Mouse (Mus musculus): ENCODE results near the gene Il6st. TPM values are rescaled to one million over a fixed set of nuclear protein-coding genes. Genes with fewer than 3 reads are reported as not detected.

Gene Il6st
- polyA plus RNA-seq, 1 experiment from 2014 or later: 7.9 TPM

- Histone ChIP-seq H3K36me3 (ENCODE audit: control insufficient read depth, insufficient read depth) (peaks cover 4% of the 10 kb centered on the region; the same call in 1 of the 2 replicates), H3K27me3 (ENCODE audit: control insufficient read depth, insufficient read depth, low read depth, low read length) (no peaks in the 10 kb centered on the region), H3K4me3 (ENCODE audit: low read depth, low read length) (no peak overlapping the region), H3K4me2 (ENCODE audit: low read depth, low read length) (no peak overlapping the region), H3K9me3 (replicated peaks; ENCODE audit: control insufficient read depth, low read length) (no peaks in the 10 kb centered on the region), H3K4me1 (ENCODE audit: control insufficient read depth, low read depth, low read length) (no peaks in the 10 kb centered on the region), H3K9ac (ENCODE audit: low read depth, low read length) (no peak overlapping the region), H3K27ac (ENCODE audit: low read length) (no peak overlapping the region)
- 75% methylated on average over 14 of the region's 14 CpGs for WGBS (ENCODE audit: insufficient replicate concordance)
- ATAC-seq (ENCODE audit: low read depth): no peak
Observed at GRCm38 (mm10) chr13:112491636-112492284, 27.9 kb downstream of the Il6st start.

GRCm38 (mm10) chr13:112492285-112492678 lies 28.4 kb downstream of the Il6st start:
- Histone ChIP-seq H3K36me3 (ENCODE audit: control insufficient read depth, insufficient read depth) (peaks cover 7% of the 10 kb centered on the region; the same call in 1 of the 2 replicates), H3K4me3 (ENCODE audit: low read depth, low read length) (no peak overlapping the region), H3K9me3 (replicated peaks; ENCODE audit: control insufficient read depth, low read length) (no peaks in the 10 kb centered on the region), H3K27ac (ENCODE audit: low read length) (no peak overlapping the region), H3K9ac (ENCODE audit: low read depth, low read length) (no peak overlapping the region), H3K4me1 (ENCODE audit: control insufficient read depth, low read depth, low read length) (no peaks in the 10 kb centered on the region), H3K4me2 (ENCODE audit: low read depth, low read length) (no peak overlapping the region), H3K27me3 (ENCODE audit: control insufficient read depth, insufficient read depth, low read depth, low read length) (no peaks in the 10 kb centered on the region)
- 23% methylated on average over 1 of the region's 1 CpGs for WGBS (ENCODE audit: insufficient replicate concordance)
- no peak for ATAC-seq (ENCODE audit: low read depth)

- Histone ChIP-seq H3K36me3 (ENCODE audit: control insufficient read depth, insufficient read depth) (peaks cover 8% of the 10 kb centered on the region; the same call in 1 of the 2 replicates), H3K4me2 (ENCODE audit: low read depth, low read length) (no peak overlapping the region), H3K9ac (ENCODE audit: low read depth, low read length) (no peak overlapping the region), H3K27me3 (ENCODE audit: control insufficient read depth, insufficient read depth, low read depth, low read length) (no peaks in the 10 kb centered on the region), H3K4me3 (ENCODE audit: low read depth, low read length) (no peak overlapping the region), H3K27ac (ENCODE audit: low read length) (no peak overlapping the region), H3K9me3 (replicated peaks; ENCODE audit: control insufficient read depth, low read length) (no peaks in the 10 kb centered on the region), H3K4me1 (ENCODE audit: control insufficient read depth, low read depth, low read length) (no peaks in the 10 kb centered on the region)
- no peak for ATAC-seq (ENCODE audit: low read depth)
- 79% methylated on average over 12 of the region's 12 CpGs for WGBS (ENCODE audit: insufficient replicate concordance)
Observed at GRCm38 (mm10) chr13:112494590-112494989, 30.7 kb downstream of the Il6st start.

DNA sequence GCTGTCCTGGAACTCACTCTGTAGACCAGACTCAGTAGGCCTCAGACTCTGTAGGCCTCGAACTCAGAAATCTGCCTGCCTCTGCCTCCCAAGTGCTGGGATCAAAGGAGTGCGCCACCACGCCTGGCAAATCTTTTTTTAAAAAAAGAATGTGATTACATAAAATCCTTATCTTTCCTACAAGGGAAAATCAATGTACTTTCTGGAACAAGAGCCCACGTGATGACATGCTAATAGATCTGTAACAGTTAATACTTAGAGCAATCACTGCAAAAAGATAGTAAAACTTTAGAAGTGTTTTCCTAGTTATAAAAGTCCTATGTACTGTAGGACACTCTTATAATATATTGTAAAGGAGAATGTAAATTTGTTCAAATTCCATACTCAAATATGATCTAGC lies 36.2 kb downstream of the Il6st start:
- Histone ChIP-seq H3K9me3 (replicated peaks; ENCODE audit: control insufficient read depth, low read length) (no peaks in the 10 kb centered on the region), H3K4me2 (ENCODE audit: low read depth, low read length) (no peak overlapping the region), H3K4me3 (ENCODE audit: low read depth, low read length) (no peak overlapping the region), H3K9ac (ENCODE audit: low read depth, low read length) (no peak overlapping the region), H3K27me3 (ENCODE audit: control insufficient read depth, insufficient read depth, low read depth, low read length) (no peaks in the 10 kb centered on the region), H3K4me1 (ENCODE audit: control insufficient read depth, low read depth, low read length) (no peaks in the 10 kb centered on the region), H3K36me3 (ENCODE audit: control insufficient read depth, insufficient read depth) (peaks cover 6% of the 10 kb centered on the region; the same call in 1 of the 2 replicates), H3K27ac (ENCODE audit: low read length) (no peak overlapping the region)
- WGBS (ENCODE audit: insufficient replicate concordance): 61% methylated on average over 4 of the region's 4 CpGs
- no peak for ATAC-seq (ENCODE audit: low read depth)

DNA sequence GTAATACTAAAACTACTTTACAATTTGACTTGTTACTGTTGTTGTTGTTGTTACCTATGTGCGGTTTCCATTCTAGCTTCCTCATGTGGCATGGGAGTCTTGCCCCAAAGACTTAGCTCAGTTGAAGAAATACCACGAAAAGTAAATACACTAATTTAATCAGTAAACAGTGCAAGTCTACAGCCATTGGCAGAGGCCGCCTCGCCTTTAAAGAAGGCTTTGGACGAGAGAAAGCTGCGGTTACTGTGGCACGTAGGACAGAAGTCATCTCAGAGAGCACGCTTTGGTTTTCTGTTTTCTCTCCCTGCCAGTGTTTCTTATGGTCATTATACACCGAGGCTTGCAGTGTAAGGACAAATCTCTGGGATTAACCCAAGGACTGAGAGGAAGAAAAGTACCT lies 36.6 kb downstream of the Il6st start:
- Histone ChIP-seq H3K27ac (ENCODE audit: low read length) (no peak overlapping the region), H3K4me1 (ENCODE audit: control insufficient read depth, low read depth, low read length) (no peaks in the 10 kb centered on the region), H3K27me3 (ENCODE audit: control insufficient read depth, insufficient read depth, low read depth, low read length) (no peaks in the 10 kb centered on the region), H3K4me2 (ENCODE audit: low read depth, low read length) (no peak overlapping the region), H3K9me3 (replicated peaks; ENCODE audit: control insufficient read depth, low read length) (no peaks in the 10 kb centered on the region), H3K4me3 (ENCODE audit: low read depth, low read length) (no peak overlapping the region), H3K9ac (ENCODE audit: low read depth, low read length) (no peak overlapping the region), H3K36me3 (ENCODE audit: control insufficient read depth, insufficient read depth) (peaks cover 6% of the 10 kb centered on the region; the same call in 1 of the 2 replicates)
- WGBS (ENCODE audit: insufficient replicate concordance): 67% methylated on average over 9 of the region's 9 CpGs
- no peak; the same call in 1 of the 2 replicates for ATAC-seq (ENCODE audit: low read depth)

DNA sequence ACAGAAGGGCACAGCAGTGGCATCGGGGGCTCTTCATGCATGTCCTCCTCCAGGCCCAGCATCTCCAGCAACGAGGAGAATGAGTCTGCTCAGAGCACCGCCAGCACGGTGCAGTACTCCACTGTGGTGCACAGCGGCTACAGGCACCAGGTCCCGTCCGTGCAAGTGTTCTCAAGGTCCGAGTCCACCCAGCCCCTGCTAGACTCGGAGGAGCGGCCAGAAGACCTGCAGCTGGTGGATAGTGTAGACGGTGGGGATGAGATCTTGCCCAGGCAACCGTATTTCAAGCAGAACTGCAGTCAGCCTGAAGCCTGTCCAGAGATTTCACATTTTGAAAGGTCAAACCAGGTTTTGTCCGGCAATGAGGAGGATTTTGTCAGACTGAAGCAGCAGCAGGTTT lies 40.0 kb downstream of the Il6st start:
- Histone ChIP-seq H3K36me3 (ENCODE audit: control insufficient read depth, insufficient read depth) (no peaks in the 10 kb centered on the region), H3K4me2 (ENCODE audit: low read depth, low read length) (no peak overlapping the region), H3K27ac (ENCODE audit: low read length) (no peak overlapping the region), H3K4me1 (ENCODE audit: control insufficient read depth, low read depth, low read length) (no peaks in the 10 kb centered on the region), H3K27me3 (ENCODE audit: control insufficient read depth, insufficient read depth, low read depth, low read length) (no peaks in the 10 kb centered on the region), H3K9me3 (replicated peaks; ENCODE audit: control insufficient read depth, low read length) (no peaks in the 10 kb centered on the region), H3K4me3 (ENCODE audit: low read depth, low read length) (no peak overlapping the region), H3K9ac (ENCODE audit: low read depth, low read length) (no peak overlapping the region)
- no peak for ATAC-seq (ENCODE audit: low read depth)
- 81% methylated on average over 13 of the region's 13 CpGs for WGBS (ENCODE audit: insufficient replicate concordance)

DNA sequence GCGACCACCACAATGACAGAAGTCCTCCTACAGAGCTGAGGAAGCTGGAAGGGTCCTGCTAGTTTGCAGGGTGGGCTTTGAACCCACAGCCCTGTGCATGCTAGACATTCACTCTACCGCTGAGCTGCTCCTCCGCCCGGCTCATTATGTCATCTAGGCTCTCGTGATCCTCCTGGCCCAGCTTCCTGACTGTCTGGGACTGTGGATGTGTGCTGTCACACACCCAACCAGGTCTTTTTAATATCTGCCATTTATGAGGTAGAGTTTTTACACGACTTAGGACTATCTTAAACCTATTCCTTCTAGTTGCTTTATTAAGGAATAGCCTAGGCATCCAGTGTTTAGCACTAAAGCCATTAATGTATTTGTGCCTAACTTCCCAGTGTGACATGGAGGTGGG lies 41.6 kb downstream of the Il6st start:
- Histone ChIP-seq H3K9ac (ENCODE audit: low read depth, low read length) (no peak overlapping the region), H3K9me3 (replicated peaks; ENCODE audit: control insufficient read depth, low read length) (no peaks in the 10 kb centered on the region), H3K4me2 (ENCODE audit: low read depth, low read length) (no peak overlapping the region), H3K27ac (ENCODE audit: low read length) (no peak overlapping the region), H3K4me3 (ENCODE audit: low read depth, low read length) (no peak overlapping the region), H3K36me3 (ENCODE audit: control insufficient read depth, insufficient read depth) (no peaks in the 10 kb centered on the region), H3K4me1 (ENCODE audit: control insufficient read depth, low read depth, low read length) (no peaks in the 10 kb centered on the region), H3K27me3 (ENCODE audit: control insufficient read depth, insufficient read depth, low read depth, low read length) (no peaks in the 10 kb centered on the region)
- no peak for ATAC-seq (ENCODE audit: low read depth)
- WGBS (ENCODE audit: insufficient replicate concordance): 63% methylated on average over 6 of the region's 6 CpGs

DNA sequence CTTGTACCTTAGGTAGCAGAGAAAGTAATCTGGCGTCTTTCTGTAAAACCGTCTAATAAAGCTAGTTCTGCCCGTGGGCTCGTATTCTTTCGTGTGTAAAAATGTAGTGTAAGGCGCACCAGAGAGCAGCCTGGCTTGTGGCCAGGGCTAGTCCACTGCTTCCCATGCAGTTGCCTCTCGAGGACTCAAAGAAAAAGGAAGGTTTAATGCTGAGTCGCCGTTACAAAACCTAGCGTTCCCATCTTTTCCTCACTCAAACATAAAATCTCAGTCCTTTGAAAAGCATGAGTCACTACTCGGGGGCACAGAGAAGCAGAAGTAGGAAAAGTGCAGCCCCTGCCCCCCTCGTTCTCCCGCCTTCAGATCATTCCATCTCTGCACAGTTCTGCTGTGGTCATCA lies 42.9 kb downstream of the Il6st start:
- H3K36me3 ChIP-seq (ENCODE audit: control insufficient read depth, insufficient read depth): no peaks in the 10 kb centered on the region
- H3K9me3 ChIP-seq (replicated peaks; ENCODE audit: control insufficient read depth, low read length): no peaks in the 10 kb centered on the region
- no peak overlapping the region for H3K4me2 ChIP-seq (ENCODE audit: low read depth, low read length)
- H3K4me1 ChIP-seq (ENCODE audit: control insufficient read depth, low read depth, low read length): no peaks in the 10 kb centered on the region
- H3K27me3 ChIP-seq (ENCODE audit: control insufficient read depth, insufficient read depth, low read depth, low read length): no peaks in the 10 kb centered on the region
- no peak for ATAC-seq (ENCODE audit: low read depth)
- H3K27ac ChIP-seq (ENCODE audit: low read length): no peak overlapping the region
- 67% methylated on average over 13 of the region's 13 CpGs for WGBS (ENCODE audit: insufficient replicate concordance)
- no peak overlapping the region for H3K4me3 ChIP-seq (ENCODE audit: low read depth, low read length)
- H3K9ac ChIP-seq (ENCODE audit: low read depth, low read length): no peak overlapping the region

DNA sequence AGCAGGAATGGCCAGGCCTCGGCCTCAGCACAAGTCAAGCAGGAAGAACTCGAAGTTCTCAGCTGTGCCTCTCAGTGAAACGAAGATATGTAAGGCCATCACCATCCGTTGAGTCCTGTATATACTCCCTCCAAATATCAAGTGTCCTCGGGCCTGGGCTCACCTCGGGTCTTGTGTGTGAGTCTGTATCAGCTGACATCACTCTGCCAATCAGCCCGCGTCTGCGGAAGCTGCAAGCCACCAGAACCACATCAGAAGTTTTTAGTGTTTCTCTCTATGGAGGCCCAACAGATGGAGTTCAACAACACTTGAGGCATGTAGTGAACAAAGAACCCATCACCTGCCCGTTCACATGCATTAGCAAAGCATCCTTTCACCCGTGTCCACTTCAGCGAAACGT lies 43.8 kb downstream of the Il6st start:
- no peaks in the 10 kb centered on the region for H3K4me1 ChIP-seq (ENCODE audit: control insufficient read depth, low read depth, low read length)
- H3K4me2 ChIP-seq (ENCODE audit: low read depth, low read length): no peak overlapping the region
- H3K9ac ChIP-seq (ENCODE audit: low read depth, low read length): no peak overlapping the region
- no peak overlapping the region for H3K4me3 ChIP-seq (ENCODE audit: low read depth, low read length)
- H3K36me3 ChIP-seq (ENCODE audit: control insufficient read depth, insufficient read depth): no peaks in the 10 kb centered on the region
- H3K27ac ChIP-seq (ENCODE audit: low read length): no peak overlapping the region
- no peaks in the 10 kb centered on the region for H3K9me3 ChIP-seq (replicated peaks; ENCODE audit: control insufficient read depth, low read length)
- H3K27me3 ChIP-seq (ENCODE audit: control insufficient read depth, insufficient read depth, low read depth, low read length): no peaks in the 10 kb centered on the region
- WGBS (ENCODE audit: insufficient replicate concordance): 65% methylated on average over 13 of the region's 13 CpGs
- ATAC-seq (ENCODE audit: low read depth): no peak

Measured in liver, embryonic 16.5 days (tissue).